Mouse (Mus musculus): ENCODE data around the gene Prkca. TPM values are rescaled to one million over a fixed set of nuclear protein-coding genes. Genes with fewer than 3 reads are reported as not detected.

Prkca gene
- polyA plus RNA-seq, 1 experiment from 2014 or later: 9.7 TPM

GRCm38 (mm10) chr11:108223613-108224232 lies 120.0 kb downstream of the Prkca start:
- H3K9me3 ChIP-seq: no peaks in the 10 kb centered on the region
- H3K27me3 ChIP-seq: no peaks in the 10 kb centered on the region
- peak overlapping the region; percentile 22; the same call in 1 of the 2 replicates for H3K27ac ChIP-seq
- 39% methylated on average over 13 of the region's 13 CpGs for WGBS
- H3K4me2 ChIP-seq: no peak overlapping the region
- H3K36me3 ChIP-seq: no peaks in the 10 kb centered on the region
- peaks cover 52% of the 10 kb centered on the region for H3K4me1 ChIP-seq
- no peak overlapping the region for H3K9ac ChIP-seq
- H3K4me3 ChIP-seq: no peak overlapping the region
- ATAC-seq (ENCODE audit: borderline replicate concordance, extremely low read depth, low FRiP score, low TSS enrichment): no peak

- no peaks in the 10 kb centered on the region for H3K27me3 ChIP-seq
- 61% methylated on average over 6 of the region's 6 CpGs for WGBS
- peaks cover 52% of the 10 kb centered on the region for H3K4me1 ChIP-seq
- H3K4me2 ChIP-seq: no peak overlapping the region
- no peak overlapping the region for H3K9ac ChIP-seq
- no peaks in the 10 kb centered on the region for H3K9me3 ChIP-seq
- no peak overlapping the region for H3K27ac ChIP-seq
- no peaks in the 10 kb centered on the region for H3K36me3 ChIP-seq
- ATAC-seq (ENCODE audit: borderline replicate concordance, extremely low read depth, low FRiP score, low TSS enrichment): no peak
- no peak overlapping the region for H3K4me3 ChIP-seq
These were observed 120.6 kb downstream of the Prkca start for GRCm38 (mm10) chr11:108223154-108223553.

GRCm38 (mm10) chr11:108222616-108223015 lies 121.1 kb downstream of the Prkca start:
- Histone ChIP-seq H3K9me3 (no peaks in the 10 kb centered on the region), H3K36me3 (no peaks in the 10 kb centered on the region), H3K4me1 (peaks cover 52% of the 10 kb centered on the region), H3K27ac (peak overlapping the region; percentile 24; the same call in 1 of the 2 replicates), H3K4me3 (no peak overlapping the region), H3K4me2 (no peak overlapping the region), H3K27me3 (no peaks in the 10 kb centered on the region), H3K9ac (no peak overlapping the region)
- WGBS: 66% methylated on average over 8 of the region's 8 CpGs
- ATAC-seq (ENCODE audit: borderline replicate concordance, extremely low read depth, low FRiP score, low TSS enrichment): no peak

- ATAC-seq (ENCODE audit: borderline replicate concordance, extremely low read depth, low FRiP score, low TSS enrichment): no peak
- Histone ChIP-seq H3K4me3 (no peak overlapping the region), H3K4me2 (no peak overlapping the region), H3K27ac (no peak overlapping the region), H3K4me1 (peaks cover 52% of the 10 kb centered on the region), H3K27me3 (no peaks in the 10 kb centered on the region), H3K9ac (no peak overlapping the region), H3K9me3 (no peaks in the 10 kb centered on the region), H3K36me3 (no peaks in the 10 kb centered on the region)
- 80% methylated on average over 3 of the region's 3 CpGs for WGBS
These were observed 121.7 kb downstream of the Prkca start for GRCm38 (mm10) chr11:108222026-108222425.

- no peaks in the 10 kb centered on the region for H3K27me3 ChIP-seq
- no peak overlapping the region for H3K4me2 ChIP-seq
- ATAC-seq (ENCODE audit: borderline replicate concordance, extremely low read depth, low FRiP score, low TSS enrichment): peak; percentile 72; the same call in 1 of the 2 replicates
- WGBS: 53% methylated on average over 13 of the region's 13 CpGs
- H3K9ac ChIP-seq: no peak overlapping the region
- H3K27ac ChIP-seq: peak overlapping the region; percentile 42
- no peak overlapping the region for H3K4me3 ChIP-seq
- H3K9me3 ChIP-seq: no peaks in the 10 kb centered on the region
- H3K36me3 ChIP-seq: no peaks in the 10 kb centered on the region
- peaks cover 52% of the 10 kb centered on the region for H3K4me1 ChIP-seq
These were observed 122.4 kb downstream of the Prkca start for GRCm38 (mm10) chr11:108221124-108221835.

- no peak for ATAC-seq (ENCODE audit: borderline replicate concordance, extremely low read depth, low FRiP score, low TSS enrichment)
- no peaks in the 10 kb centered on the region for H3K27me3 ChIP-seq
- peaks cover 58% of the 10 kb centered on the region for H3K4me1 ChIP-seq
- no peaks in the 10 kb centered on the region for H3K9me3 ChIP-seq
- 79% methylated on average over 5 of the region's 5 CpGs for WGBS
- H3K4me2 ChIP-seq: no peak overlapping the region
- H3K9ac ChIP-seq: no peak overlapping the region
- peak overlapping the region; percentile 42; the same call in 1 of the 2 replicates for H3K27ac ChIP-seq
- no peak overlapping the region for H3K4me3 ChIP-seq
- H3K36me3 ChIP-seq: no peaks in the 10 kb centered on the region
These were observed 123.1 kb downstream of the Prkca start for GRCm38 (mm10) chr11:108220605-108221004.

- Histone ChIP-seq H3K9me3 (no peaks in the 10 kb centered on the region), H3K27ac (no peak overlapping the region), H3K9ac (no peak overlapping the region), H3K4me2 (no peak overlapping the region), H3K4me3 (no peak overlapping the region), H3K36me3 (no peaks in the 10 kb centered on the region), H3K27me3 (no peaks in the 10 kb centered on the region), H3K4me1 (peaks cover 40% of the 10 kb centered on the region)
- WGBS: 72% methylated on average over 8 of the region's 8 CpGs
- no peak for ATAC-seq (ENCODE audit: borderline replicate concordance, extremely low read depth, low FRiP score, low TSS enrichment)
These were observed 126.7 kb downstream of the Prkca start for GRCm38 (mm10) chr11:108217043-108217442.

GRCm38 (mm10) chr11:108216064-108216463 lies 127.7 kb downstream of the Prkca start:
- no peaks in the 10 kb centered on the region for H3K9me3 ChIP-seq
- ATAC-seq (ENCODE audit: borderline replicate concordance, extremely low read depth, low FRiP score, low TSS enrichment): no peak
- H3K4me1 ChIP-seq: peaks cover 37% of the 10 kb centered on the region
- no peak overlapping the region for H3K27ac ChIP-seq
- H3K27me3 ChIP-seq: no peaks in the 10 kb centered on the region
- no peak overlapping the region for H3K4me2 ChIP-seq
- H3K4me3 ChIP-seq: no peak overlapping the region
- 85% methylated on average over 7 of the region's 7 CpGs for WGBS
- no peak overlapping the region for H3K9ac ChIP-seq
- no peaks in the 10 kb centered on the region for H3K36me3 ChIP-seq

- Histone ChIP-seq H3K27me3 (no peaks in the 10 kb centered on the region), H3K9ac (no peak overlapping the region), H3K4me3 (no peak overlapping the region), H3K4me1 (peaks cover 31% of the 10 kb centered on the region), H3K36me3 (no peaks in the 10 kb centered on the region), H3K27ac (no peak overlapping the region), H3K4me2 (no peak overlapping the region), H3K9me3 (no peaks in the 10 kb centered on the region)
- WGBS: 37% methylated on average over 8 of the region's 8 CpGs
- ATAC-seq (ENCODE audit: borderline replicate concordance, extremely low read depth, low FRiP score, low TSS enrichment): peak; percentile 91
These were observed 128.3 kb downstream of the Prkca start for GRCm38 (mm10) chr11:108215466-108215865.

- no peaks in the 10 kb centered on the region for H3K27me3 ChIP-seq
- no peaks in the 10 kb centered on the region for H3K9me3 ChIP-seq
- H3K4me2 ChIP-seq: no peak overlapping the region
- WGBS: 72% methylated on average over 11 of the region's 11 CpGs
- H3K4me3 ChIP-seq: no peak overlapping the region
- H3K4me1 ChIP-seq: peaks cover 25% of the 10 kb centered on the region
- no peak overlapping the region for H3K27ac ChIP-seq
- ATAC-seq (ENCODE audit: borderline replicate concordance, extremely low read depth, low FRiP score, low TSS enrichment): no peak
- no peaks in the 10 kb centered on the region for H3K36me3 ChIP-seq
- no peak overlapping the region for H3K9ac ChIP-seq
These were observed 129.1 kb downstream of the Prkca start for GRCm38 (mm10) chr11:108214521-108215223.

- Histone ChIP-seq H3K27ac (no peak overlapping the region), H3K4me3 (no peak overlapping the region), H3K9me3 (no peaks in the 10 kb centered on the region), H3K4me2 (no peak overlapping the region), H3K9ac (no peak overlapping the region), H3K36me3 (no peaks in the 10 kb centered on the region), H3K4me1 (peaks cover 25% of the 10 kb centered on the region), H3K27me3 (no peaks in the 10 kb centered on the region)
- ATAC-seq (ENCODE audit: borderline replicate concordance, extremely low read depth, low FRiP score, low TSS enrichment): no peak
- WGBS: 91% methylated on average over 10 of the region's 10 CpGs
These were observed 129.9 kb downstream of the Prkca start for GRCm38 (mm10) chr11:108213783-108214182.

GRCm38 (mm10) chr11:108212638-108213037 lies 131.1 kb downstream of the Prkca start:
- 90% methylated on average over 5 of the region's 5 CpGs for WGBS
- no peak overlapping the region for H3K27ac ChIP-seq
- ATAC-seq (ENCODE audit: borderline replicate concordance, extremely low read depth, low FRiP score, low TSS enrichment): no peak
- peaks cover 25% of the 10 kb centered on the region for H3K4me1 ChIP-seq
- H3K9me3 ChIP-seq: no peaks in the 10 kb centered on the region
- H3K4me3 ChIP-seq: no peak overlapping the region
- no peaks in the 10 kb centered on the region for H3K27me3 ChIP-seq
- no peak overlapping the region for H3K9ac ChIP-seq
- H3K36me3 ChIP-seq: no peaks in the 10 kb centered on the region
- H3K4me2 ChIP-seq: no peak overlapping the region

All from lung, embryonic 15.5 days (tissue).